Mouse (Mus musculus) yolk sac, embryonic 10.5 days (tissue): ENCODE measurements around the gene Tmem82.

Experiments used
- DNase-seq: peaks from one replicate; pipeline ENCODE4 v3.0.0-alpha.2; 2017; ENCODE audit warnings: low spot score

Gene Tmem82

DNA sequence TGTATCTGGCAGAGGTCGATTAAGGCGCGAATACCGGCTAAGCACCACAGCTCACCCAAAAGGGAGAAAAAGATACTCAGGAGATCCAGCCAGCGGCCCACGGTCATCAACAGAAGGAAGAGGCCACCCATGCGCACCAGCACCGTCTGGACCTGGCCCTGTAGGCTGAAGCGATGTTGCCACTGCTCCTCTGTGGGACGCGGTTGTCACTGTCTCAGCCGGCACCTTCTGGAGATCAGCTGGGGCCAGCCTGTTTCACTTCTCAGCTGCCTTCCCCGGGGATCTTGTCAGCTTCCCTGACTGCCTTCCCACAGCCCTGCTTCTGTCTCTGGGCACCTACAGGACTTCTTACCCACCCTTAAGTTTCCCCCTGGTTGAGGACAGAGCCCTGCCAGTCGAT lies 3.5 kb downstream of the Tmem82 start:
- no peak for DNase-seq

DNA sequence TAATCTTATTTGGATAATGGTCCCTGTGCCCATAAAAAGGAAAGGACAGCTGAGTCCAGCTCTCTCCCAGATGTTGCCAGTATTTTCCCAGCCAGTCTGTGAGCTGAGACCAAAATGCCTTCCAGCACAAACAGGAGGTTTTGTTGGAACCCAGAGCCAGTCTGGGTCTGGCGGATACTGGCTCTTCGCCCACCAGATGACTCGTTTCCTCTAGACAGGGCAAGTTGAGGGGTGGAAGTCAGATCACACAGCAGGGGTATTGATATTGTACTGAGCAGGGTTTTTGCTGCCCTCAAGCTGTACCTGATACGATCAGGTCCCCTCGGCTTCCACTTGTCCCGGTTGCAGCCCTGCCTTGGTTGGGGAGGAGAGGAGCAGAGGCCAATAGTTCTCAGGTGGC lies 8.9 kb downstream of the Tmem82 start:
- no peak for DNase-seq

DNA sequence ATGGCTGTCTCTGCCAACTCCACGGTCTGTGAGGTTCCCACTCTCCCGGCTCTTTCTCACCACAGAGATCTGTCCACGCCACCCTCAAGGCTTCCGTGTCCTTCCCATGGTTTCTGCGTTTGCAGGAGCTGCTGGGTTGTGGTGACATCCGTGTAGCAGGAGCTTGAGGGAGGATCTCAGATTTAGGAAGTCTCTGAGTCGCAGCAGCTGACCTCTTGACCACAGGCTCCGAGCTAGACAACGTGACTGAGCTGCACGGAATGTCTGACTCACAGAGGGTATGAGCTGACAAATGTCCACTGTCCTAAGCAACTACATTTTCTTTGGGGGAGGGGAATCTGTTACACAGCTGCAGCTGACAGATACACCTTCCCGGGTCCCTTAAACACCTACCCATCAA lies 12.6 kb downstream of the Tmem82 start, which contains the start of gene Fblim1:
Gene Fblim1 (minus strand): TSS at position 236 of the 400 bp plus-strand sequence.
- DNase-seq, result no peak

DNA sequence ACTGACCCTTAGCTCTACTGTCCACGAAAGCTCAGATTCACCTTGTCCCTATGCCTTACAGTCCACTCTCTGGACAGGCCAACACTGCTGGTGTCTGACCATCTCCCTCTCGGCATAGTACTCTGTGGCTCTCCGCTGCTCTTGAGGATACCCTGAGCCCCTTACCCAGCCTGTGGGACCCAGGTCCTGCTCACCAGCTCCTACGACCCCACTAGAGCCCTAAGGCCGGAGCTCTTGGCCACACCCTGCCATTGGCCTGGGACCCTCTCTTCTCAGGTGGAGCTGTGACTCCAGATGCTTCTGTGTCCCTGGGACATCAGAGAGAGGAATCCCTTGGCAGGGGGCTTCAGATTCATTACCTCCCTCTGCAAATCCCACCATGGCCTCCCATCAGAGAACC lies 13.0 kb downstream of the Tmem82 start:
- DNase-seq, result no peak

DNA sequence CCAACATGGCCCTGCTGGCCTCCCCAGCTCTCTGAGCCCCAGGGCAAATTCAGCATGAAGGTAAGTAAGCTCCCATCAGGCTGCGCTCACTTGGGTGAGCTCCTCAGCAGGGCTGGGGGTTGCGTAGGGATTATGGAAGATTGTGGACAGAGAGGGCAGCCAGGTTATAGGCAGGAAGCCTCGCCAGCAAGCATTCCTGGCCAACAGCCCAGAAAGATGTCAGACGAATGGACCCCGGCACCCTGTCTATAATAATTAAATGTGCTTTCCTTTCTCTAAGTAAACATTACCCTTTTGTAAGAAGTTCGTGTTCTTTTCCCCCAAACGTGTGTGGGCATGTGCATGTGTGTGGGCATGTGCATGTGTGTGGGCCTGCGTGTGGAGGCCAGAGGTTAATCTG lies 13.9 kb downstream of the Tmem82 start:
- DNase-seq, result no peak

DNA sequence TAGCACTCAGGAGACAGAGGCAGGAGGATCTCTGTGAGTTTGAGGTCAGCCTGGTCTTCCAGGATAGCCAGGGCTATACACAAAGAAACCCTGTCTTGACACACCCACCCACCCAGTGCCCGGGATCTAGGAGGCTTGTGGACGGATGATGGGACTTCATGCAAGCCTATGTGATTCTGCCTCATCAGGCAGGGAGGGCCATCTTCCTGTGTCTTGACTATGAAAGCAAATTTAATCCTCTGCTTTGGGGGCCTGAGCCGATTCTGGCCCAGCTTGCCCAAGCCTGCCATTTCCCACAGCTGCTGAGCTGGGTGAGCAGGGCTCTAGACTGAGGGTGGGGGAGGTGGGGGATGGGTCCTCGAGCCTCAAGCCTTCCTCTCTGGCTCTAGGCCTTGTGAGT lies 14.5 kb downstream of the Tmem82 start:
- DNase-seq, result no peak

DNA sequence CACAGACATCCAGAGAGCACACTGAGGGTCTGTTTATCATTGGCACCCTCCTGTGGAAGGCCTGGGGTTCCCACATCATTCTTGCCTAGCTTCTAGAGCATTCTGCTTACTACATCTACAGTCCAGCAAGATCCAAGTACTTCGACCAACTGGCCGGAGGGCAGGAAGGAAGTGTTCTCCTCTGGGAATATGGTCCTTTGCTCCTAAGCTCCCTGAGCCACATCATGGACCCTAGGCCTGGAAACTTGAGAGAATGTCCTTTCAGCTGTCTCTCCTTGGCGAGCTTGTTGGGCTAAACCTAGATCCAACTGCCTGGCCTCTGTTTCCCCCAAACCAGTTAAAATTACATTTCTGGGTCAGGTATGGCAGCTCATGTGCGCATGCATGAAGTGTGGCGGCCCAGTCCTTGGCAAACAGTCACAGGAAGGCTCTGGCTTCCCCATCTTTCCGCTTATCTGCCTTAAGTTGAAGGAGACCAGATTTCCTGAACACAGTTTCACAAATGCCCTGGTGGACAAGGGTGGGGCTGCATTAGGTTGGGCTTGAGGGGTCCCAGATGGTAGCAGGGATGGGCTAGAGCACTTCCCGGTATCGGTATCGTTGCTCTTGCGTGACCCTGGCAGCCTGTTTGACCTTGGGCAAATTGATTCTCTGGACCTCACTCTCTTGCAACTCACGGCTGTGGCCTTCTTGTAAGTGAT lies 15.8 kb downstream of the Tmem82 start:
- no peak for DNase-seq

DNA sequence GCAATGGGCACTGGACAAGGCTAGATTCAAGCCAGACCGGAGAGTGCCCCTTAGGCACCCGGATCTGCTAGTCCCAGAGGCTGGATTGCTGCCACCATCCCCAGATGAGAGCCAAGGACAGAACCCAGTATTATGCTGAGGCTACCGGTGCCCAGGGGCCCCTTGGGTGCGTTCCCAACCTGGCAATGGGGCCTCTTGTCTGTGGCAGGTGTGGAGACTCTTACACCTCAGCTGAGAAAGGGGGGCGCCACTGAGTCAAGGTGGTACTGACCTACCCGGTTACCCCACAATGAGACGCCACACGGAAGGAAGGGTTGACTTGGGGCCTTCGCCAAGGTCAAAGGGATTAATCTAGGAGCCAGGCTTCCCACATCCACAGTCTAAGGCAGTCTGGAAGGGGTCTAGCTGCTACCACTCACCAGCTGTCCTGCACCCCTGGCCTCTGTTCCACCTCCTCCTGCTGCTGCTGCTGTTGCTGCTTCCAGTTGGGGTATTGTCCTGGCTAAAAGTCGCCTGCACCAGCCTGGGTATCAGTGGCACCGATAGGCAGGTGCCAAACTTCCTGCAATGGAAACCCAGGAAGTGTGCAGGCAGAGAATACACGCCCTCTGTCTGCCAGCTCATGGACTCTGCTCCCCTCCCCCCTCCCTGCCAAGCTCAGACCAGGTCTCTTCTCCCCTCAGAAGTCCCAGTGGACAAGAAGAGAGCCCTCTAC lies 17.1 kb downstream of the Tmem82 start:
- no peak for DNase-seq

DNA sequence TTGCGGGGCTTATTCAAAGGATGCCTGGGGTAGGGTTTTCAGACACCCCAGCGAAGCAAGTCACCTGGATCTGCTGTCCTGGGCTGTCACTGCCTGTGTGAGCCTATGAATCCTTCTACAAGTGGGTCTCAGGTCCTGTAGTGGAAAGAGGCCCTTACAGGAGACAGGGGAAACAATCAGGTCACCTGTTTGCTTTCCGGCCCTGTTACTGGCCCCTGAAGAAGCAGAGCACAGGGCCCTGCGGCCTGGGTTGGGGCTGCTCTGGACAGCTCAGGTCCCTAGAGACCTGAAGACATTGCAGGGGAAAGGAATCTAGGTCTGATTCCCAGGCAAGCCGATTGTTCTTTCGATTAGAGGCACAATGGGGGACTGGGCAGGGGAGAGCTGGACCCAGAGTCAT lies 18.1 kb downstream of the Tmem82 start:
- DNase-seq, result no peak

DNA sequence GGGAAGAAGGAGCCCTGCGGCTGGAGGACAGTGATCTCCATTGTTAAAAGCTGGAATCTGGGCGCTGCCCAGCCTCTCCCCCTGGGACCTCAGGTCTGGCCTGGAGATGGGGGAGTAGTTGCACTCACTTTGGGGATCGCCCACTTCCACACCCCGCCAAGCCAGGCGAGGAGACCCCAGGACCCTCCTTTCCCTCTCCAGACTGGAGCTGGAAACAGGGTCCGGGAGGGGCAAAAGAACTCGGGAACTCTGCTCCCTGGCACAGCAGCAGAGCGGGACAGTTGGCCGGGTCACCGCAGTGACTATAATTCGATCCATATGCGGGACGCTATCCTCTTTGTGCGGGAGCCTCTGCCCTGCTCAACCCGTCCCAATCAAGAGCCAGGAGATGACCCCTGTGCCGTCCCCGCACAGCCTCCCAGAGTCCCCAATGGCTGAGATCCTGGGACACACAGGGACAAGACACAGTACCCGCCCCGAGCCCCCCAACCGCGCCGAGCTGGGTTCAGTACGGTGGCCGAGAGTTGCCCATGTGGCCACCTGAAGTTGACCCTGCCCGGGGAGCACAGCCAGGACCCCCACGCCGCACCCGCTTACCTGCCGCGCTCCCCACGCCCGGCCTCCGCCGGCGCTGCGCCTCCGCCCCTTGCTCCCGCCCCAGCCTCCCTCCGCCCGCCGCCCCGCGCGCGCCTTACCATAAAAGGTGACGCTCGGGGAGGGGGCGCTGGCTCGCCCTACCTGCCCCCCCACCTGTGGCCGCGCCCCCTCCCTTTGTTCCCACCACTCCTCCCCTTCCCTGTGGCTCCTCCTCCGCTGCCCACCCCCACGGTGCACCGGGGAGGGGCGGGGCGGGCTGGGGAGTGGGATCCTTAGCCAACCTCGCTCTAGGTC lies 18.9 kb downstream of the Tmem82 start:
- peak; percentile 30 for DNase-seq

DNA sequence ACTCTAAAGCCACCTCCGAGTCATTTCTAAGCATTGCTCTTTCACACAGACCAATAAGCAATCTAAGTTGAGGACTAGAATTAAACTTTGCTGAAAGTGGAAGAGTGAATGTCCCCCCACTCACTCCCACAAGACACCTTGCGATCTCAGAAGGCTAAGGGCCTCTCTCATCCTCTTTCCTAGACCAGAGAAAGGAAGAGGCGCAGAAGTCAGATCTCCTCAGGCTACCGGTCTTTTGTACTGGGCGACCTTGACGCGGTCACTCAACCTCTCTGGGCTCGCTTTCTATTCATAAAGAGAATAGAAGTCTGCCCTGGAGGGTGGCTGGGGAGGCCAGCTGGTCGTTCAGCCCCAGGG lies 19.6 kb downstream of the Tmem82 start:
- DNase-seq, result no peak

DNA sequence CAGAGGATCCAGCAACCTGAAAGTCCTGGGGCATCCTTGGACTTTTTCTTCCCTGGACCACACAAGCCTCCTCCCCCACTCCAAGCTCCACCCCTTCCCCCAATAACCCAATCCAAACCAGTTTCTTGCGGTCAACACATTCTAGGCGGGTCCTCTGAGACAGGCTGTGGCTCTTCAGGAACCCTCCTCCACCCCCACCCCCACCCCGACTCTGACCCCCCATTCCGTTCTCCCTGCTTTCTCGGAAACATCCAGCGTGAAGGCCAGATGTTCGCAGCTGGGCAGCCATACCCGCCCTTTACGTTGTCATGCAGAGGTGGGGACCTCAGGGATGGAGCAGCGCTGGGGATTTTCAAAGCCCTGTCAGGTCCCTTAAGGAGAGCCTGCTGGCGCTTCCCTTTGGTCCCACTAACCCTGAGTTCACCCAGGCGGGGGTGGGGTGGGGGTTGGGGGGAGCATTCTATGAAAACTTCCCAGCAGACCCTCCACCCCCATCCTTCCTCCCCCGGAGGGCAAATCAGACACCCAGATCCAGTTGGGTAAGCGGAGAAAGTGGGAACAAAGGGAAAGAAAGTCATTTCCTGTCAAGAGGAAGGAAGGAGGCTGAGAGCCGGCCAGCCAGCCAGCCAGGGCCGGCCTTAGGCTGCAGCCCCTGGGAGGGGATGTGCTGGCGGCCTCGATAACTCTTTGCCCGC lies 20.1 kb downstream of the Tmem82 start:
- no peak for DNase-seq

DNA sequence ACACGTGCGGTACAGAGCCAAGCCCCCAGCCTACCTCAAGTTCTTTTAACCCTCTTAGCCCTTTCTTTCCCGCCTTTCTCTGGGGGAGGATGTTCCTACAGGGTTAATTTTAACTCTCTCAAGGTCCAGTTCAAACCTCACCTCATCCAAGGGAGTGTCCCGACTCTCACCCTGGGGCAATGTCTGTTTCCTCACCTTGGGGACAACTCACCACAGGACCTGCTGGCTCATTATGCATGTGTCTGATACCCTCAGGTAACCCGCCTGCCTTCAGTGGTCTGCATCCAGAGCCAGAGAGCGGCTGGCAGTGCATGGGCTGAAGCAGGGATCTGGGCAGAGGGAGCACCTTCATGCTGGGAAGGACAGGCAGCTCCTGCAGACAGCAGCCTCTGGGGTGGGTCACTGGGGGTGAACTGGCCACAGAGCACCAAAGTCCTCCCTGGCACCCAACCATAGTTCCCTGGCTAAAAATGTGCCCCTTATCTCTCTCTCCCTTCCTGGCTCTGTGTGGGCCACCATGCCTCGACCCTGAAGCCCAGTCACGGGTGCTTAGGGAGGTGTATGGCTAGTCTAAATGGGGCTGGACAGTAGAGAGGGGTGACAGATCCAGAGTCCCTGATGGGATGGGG lies 21.6 kb downstream of the Tmem82 start:
- DNase-seq, result no peak

DNA sequence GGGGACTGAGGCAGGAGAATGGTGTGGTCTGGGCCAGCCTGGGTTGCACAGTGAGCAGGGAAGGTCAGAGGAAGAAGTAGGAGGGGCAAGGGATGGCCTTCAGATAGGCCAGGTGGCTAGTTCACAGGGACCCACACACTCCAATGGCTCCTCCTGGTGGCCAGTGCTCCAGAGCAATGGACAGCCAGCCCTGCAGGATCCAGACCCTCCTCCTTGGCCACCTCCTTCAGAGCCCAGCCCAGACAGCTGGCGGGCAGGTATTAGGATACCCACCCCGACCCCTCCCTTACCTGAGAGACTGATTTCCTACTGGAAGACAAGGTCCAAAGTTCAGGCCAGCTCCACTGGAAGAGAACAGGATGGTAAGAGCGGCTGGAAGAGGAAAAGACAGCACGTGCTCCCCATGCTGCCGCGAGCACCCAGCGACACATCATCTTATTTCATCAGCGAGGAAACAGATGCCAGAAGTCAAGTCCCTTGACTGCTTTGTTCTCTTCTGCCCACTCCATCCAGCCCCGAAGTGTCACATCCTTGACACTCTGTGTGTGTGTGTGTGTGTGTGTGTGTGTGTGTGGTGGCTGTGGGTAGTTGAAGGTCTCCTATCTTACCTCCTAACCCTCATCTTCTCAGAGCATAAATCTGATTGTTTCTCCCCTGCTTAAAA lies 22.7 kb downstream of the Tmem82 start:
- DNase-seq, result peak; percentile 56

DNA sequence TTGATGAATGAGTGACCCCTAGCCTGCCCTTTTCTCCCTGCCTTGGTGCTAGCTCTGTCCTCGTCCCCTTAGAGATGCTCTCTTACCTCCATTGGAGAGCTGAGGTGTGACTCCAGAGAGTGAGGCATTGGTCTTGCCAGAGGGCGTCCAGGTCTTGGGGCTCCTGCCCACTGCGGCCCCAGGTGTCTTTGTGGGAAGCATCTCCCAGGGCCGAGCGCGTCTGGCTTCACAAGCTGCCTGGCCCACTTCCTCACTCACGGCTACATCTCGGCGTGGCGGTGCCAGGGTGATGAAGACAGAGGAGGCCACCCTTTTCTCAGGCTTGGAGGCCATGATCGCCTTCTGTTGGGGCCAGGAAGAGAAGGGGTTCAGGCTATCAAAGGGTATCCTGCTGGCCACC lies 23.3 kb downstream of the Tmem82 start:
- DNase-seq, result no peak

DNA sequence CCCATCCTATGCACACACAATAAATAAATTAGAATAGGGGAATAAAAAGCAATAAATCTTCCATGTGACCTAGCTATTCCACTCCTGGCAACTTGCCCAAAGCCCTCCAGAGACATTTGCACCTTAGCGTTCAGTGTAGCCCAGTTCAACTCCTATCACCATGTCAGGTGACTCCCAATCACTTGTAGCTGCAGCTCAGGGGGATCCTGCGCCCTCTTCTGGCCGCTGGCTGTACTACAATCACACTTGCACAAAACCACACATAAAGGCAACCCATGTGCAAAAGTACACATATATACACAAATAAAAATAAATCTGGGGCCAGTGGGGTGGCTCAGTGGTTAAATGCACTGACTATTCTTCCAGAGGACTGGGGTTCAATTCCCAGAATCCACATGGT lies 26.9 kb downstream of the Tmem82 start:
- no peak for DNase-seq

DNA sequence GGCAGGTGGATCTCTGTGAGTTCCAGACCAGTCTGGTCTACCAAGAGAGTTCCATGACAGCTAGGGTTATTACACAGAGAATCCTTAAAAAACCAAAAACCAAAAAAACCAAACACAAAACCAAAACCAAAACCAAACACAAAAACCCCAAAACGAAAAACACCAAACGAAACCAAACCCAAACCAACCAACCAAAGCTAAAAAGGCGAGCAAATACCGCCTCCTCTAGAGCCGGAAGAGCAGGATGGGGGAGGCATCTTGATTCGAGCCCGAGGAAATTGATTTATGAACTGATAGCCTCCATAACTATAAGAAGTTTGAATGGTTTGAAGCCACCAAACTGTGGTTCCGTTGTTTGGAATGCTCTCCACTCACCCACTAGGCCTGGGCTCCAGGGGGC lies 34.5 kb downstream of the Tmem82 start:
- no peak for DNase-seq

DNA sequence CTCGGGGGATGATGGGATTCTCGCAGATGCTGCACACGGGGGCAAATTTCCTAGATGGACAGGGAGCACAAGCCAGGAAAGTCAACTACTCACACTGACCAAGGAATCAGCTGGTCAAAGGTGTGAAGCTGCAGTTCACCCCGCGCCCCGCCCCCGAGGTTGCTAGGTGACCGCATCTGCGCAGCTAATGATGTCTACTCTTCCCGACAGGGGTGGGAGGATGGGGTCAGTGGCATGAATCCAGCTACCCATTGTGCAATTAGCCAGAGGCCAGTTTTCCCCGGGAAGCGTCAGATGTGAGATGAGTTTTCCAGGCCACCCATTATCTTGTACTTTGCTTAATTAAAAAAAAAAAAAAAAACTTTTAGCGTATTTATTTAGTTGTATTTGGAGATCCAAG lies 37.4 kb downstream of the Tmem82 start:
- DNase-seq, result no peak

DNA sequence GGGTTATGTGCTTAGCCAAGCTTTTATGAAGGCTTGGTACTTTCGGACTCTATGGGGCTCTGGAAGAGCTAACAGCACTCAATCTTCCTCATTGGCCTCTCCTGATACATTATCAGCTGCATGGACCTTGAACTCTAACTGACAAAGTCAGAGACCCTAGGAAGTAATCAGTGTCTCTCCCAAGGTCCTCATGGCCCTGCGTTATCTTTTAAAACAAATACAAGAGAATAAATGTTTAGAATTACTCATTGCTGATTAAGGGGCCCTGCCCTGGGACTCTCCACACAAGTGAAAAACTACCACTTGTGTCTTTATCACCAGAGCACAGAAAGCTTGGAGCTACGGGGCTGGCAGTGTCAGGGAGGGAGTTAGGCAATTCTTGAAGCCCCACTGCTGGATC lies 39.6 kb downstream of the Tmem82 start:
- DNase-seq, result peak; percentile 53

DNA sequence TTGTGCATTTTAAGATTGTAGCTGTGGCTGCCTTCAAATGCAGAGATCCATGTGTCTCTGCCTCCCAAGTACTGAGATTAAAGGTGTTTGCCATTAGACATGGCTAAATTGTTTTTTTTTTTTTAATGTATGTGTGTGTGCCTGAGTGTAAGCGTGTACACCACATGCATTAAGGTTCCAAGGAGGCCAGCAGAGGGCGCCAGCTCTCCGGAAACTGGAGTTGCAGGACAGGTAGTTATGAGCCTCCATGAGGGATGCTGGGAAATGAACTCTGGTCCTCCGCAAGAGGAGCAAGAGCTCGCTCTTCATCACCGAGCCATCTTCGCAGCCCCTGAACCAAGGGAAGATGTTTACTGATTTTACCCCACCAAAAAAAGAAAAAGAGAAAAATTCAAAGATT lies 41.6 kb downstream of the Tmem82 start:
- no peak for DNase-seq

DNA sequence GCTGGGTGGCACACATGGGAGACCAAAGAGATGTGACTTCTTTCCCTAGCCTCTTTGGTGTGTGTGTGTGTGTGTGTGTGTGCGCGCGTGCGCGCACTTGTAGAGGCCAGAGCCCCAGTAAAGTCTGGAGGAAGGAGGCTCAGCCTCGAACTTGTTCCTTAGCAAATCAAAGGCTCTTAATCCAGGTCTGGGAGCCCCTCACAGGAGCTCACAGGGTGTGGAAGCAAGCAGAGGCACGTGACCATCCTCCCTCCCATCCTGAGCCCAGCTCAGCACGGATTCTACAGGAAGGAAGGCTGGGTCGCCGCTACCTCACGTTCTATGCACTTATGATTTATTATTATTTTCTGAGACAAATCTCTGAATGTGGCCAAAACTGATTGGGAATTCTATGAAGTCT lies 42.0 kb downstream of the Tmem82 start:
- no peak for DNase-seq
